Mouse (Mus musculus) hindbrain, embryonic 11.5 days (tissue): ENCODE data around the gene Zfp536. TPM values are rescaled to one million over a fixed set of nuclear protein-coding genes. Genes with fewer than 3 reads are reported as not detected.

Experiments used
- ATAC-seq: fragments of 200-750 bp; cut with Nextera tagmentation; 2 replicates; pipeline ENCODE4 v1.8.0; 2017; ENCODE audit warnings: mild to moderate bottlenecking, moderate TSS enrichment, moderate library complexity; ENCODE audit not compliant: low FRiP score
- DNase-seq: peaks from one replicate; pipeline ENCODE4 v3.0.0-alpha.2; 2015; ENCODE audit warnings: low spot score
- H3K27ac ChIP-seq: fragments of 300-500 bp; sonication (generic); 2 replicates; pipeline ENCODE4 v1.5.1; 2014; ENCODE audit warnings: mild to moderate bottlenecking, low read depth, low read length
- H3K27me3 ChIP-seq: fragments of 300-500 bp; sonication (generic); 2 replicates; pipeline ENCODE4 v1.6.1; 2014; ENCODE audit warnings: mild to moderate bottlenecking, low read length, moderate library complexity, mixed read lengths; ENCODE audit not compliant: control insufficient read depth, insufficient read depth
- H3K36me3 ChIP-seq: fragments of 300-500 bp; sonication (generic); 2 replicates; pipeline ENCODE4 v1.6.1; 2014; ENCODE audit warnings: mild to moderate bottlenecking, low read length, moderate library complexity, mixed read lengths; ENCODE audit not compliant: control insufficient read depth, insufficient read depth
- H3K4me1 ChIP-seq: fragments of 300-500 bp; sonication (generic); replicated peaks from 2 replicates; pipeline ENCODE4 v1.6.1; 2014; ENCODE audit warnings: low read length, mixed read lengths; ENCODE audit not compliant: control insufficient read depth, insufficient read depth
- H3K4me2 ChIP-seq: fragments of 300-500 bp; sonication (generic); replicated peaks from 2 replicates; pipeline ENCODE4 v1.6.1; 2014; ENCODE audit warnings: mild to moderate bottlenecking, low read depth, low read length
- H3K4me3 ChIP-seq: fragments of 300-500 bp; sonication (generic); 2 replicates; pipeline ENCODE4 v1.5.1; 2014; ENCODE audit warnings: low read depth, low read length
- H3K9ac ChIP-seq: fragments of 300-500 bp; sonication (generic); 2 replicates; pipeline ENCODE4 v1.6.1; 2014; ENCODE audit warnings: low read depth, low read length
- H3K9me3 ChIP-seq: fragments of 300-500 bp; sonication (generic); 2 replicates; pipeline ENCODE4 v1.6.1; 2016; ENCODE audit warnings: low read length; ENCODE audit not compliant: control insufficient read depth
- WGBS: fragments of 180-500 bp; shearing (Covaris S2); extraction: QIAGEN DNeasy Blood & Tissue Kit; methylation state at CpG from one replicate; pipeline ENCODE4 v1.1.7; 2014; 5-methylcytosine and 5-hydroxymethylcytosine counted together
- polyA plus RNA-seq: library from polyadenylated mRNA; unstranded; fragments of >200 nt; fragmentation: Nextera tagmentation; extraction: Ambion mirVana; gene quantifications from 2 replicates; pipeline ENCODE4 v1.2.1, GENCODE M21; 2014

Gene Zfp536
- polyA plus RNA-seq, 1 experiment from 2014 or later, result 34.2 TPM

GRCm38 (mm10) chr7:37466477-37467243, 306.8 kb downstream of the Zfp536 start:
- DNase-seq (no peak), ATAC-seq (peak; percentile 35; the same call in 1 of the 2 replicates)
- H3K4me2 ChIP-seq, result no peak overlapping the region
- H3K4me3 ChIP-seq, result no peak overlapping the region
- no peaks in the 10 kb centered on the region; the same call in 1 of the 2 replicates for H3K4me1 ChIP-seq
- H3K36me3 ChIP-seq, result no peaks in the 10 kb centered on the region
- WGBS, result 40% methylated on average over 9 of the region's 9 CpGs
- H3K27ac ChIP-seq, result no peak overlapping the region
- H3K9ac ChIP-seq, result no peak overlapping the region
- no peaks in the 10 kb centered on the region for H3K27me3 ChIP-seq
- H3K9me3 ChIP-seq, result no peaks in the 10 kb centered on the region

GRCm38 (mm10) chr7:37464186-37464721, 309.2 kb downstream of the Zfp536 start:
- WGBS, result 51% methylated on average over 7 of the region's 7 CpGs
- no peaks in the 10 kb centered on the region for H3K9me3 ChIP-seq
- H3K4me1 ChIP-seq, result no peaks in the 10 kb centered on the region; the same call in 1 of the 2 replicates
- H3K27me3 ChIP-seq, result no peaks in the 10 kb centered on the region
- H3K9ac ChIP-seq, result no peak overlapping the region
- H3K4me2 ChIP-seq, result no peak overlapping the region
- no peak overlapping the region for H3K27ac ChIP-seq
- ATAC-seq (no peak), DNase-seq (peak; percentile 23)
- no peak overlapping the region for H3K4me3 ChIP-seq
- no peaks in the 10 kb centered on the region for H3K36me3 ChIP-seq

GRCm38 (mm10) chr7:37447523-37447922, 325.9 kb downstream of the Zfp536 start:
- Histone ChIP-seq H3K4me1 (no peaks in the 10 kb centered on the region), H3K9me3 (no peaks in the 10 kb centered on the region), H3K27me3 (no peaks in the 10 kb centered on the region), H3K4me2 (no peak overlapping the region), H3K36me3 (no peaks in the 10 kb centered on the region), H3K4me3 (no peak overlapping the region), H3K27ac (no peak overlapping the region), H3K9ac (no peak overlapping the region)
- no peak for DNase-seq
- WGBS, result 78% methylated on average over 3 of the region's 3 CpGs
- no peak for ATAC-seq

GRCm38 (mm10) chr7:37439912-37440311, 333.5 kb downstream of the Zfp536 start:
- Histone ChIP-seq H3K9me3 (no peaks in the 10 kb centered on the region), H3K4me3 (no peak overlapping the region), H3K27me3 (no peaks in the 10 kb centered on the region), H3K27ac (no peak overlapping the region; the same call in 1 of the 2 replicates), H3K9ac (no peak overlapping the region), H3K4me1 (0 out of 2 replicates have a peak, but pooled peaks cover 4% of the 10 kb centered on the region), H3K36me3 (no peaks in the 10 kb centered on the region), H3K4me2 (no peak overlapping the region)
- WGBS, result 82% methylated on average over 13 of the region's 13 CpGs
- ATAC-seq (peak; percentile 19; the same call in 1 of the 2 replicates), DNase-seq (no peak)

DNA sequence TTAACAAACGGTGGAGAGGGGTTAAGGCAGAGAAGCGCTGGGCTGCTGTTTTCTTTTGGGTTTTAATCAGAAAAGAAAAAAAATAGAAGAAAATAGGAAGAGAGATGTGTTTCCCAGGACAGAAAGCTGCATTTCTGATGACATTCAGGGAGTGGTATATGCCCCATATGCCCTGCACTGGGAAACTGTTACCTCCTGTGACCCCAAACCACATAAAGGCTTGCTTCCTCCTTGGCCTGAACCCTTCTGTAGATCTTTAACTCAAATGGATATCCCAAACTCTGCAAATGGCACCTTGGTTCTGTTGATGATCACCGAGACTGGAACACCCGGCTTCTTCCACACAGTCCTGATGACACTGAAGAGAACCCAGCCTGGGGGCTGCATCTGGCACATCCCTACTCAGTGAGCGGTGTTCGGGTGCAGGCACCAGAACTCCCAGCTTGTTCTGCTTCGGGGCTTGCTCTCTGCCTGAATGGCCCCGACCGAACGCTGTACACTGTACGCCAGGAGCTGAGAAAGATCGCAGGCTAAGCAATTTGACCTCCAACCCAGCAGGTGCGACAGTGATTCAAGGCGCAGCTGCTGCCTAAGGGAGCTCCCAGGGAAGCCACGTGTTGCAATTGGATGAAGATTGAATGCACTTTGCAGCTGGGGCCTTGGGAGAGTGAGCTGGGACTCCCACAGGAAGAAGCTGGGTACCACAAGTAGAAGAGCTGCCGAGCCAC, 334.2 kb downstream of the Zfp536 start:
- Histone ChIP-seq H3K36me3 (no peaks in the 10 kb centered on the region), H3K4me1 (0 out of 2 replicates have a peak, but pooled peaks cover 4% of the 10 kb centered on the region), H3K27ac (0 out of 2 replicates have a peak overlapping the region, but pooled peaks have one; percentile 4), H3K9me3 (no peaks in the 10 kb centered on the region), H3K4me3 (no peak overlapping the region), H3K9ac (no peak overlapping the region), H3K27me3 (no peaks in the 10 kb centered on the region), H3K4me2 (no peak overlapping the region)
- ATAC-seq, result peak; percentile 80
- WGBS, result 51% methylated on average over 16 of the region's 16 CpGs
- peak; percentile 71 for DNase-seq

GRCm38 (mm10) chr7:37437887-37438286, 335.6 kb downstream of the Zfp536 start:
- H3K36me3 ChIP-seq, result no peaks in the 10 kb centered on the region
- H3K27ac ChIP-seq, result no peak overlapping the region
- no peak overlapping the region for H3K4me3 ChIP-seq
- no peaks in the 10 kb centered on the region for H3K9me3 ChIP-seq
- H3K9ac ChIP-seq, result no peak overlapping the region
- H3K4me1 ChIP-seq, result 0 out of 2 replicates have a peak, but pooled peaks cover 4% of the 10 kb centered on the region
- H3K4me2 ChIP-seq, result no peak overlapping the region
- H3K27me3 ChIP-seq, result no peaks in the 10 kb centered on the region
- DNase-seq (no peak), ATAC-seq (no peak)
- WGBS, result 90% methylated on average over 3 of the region's 3 CpGs

DNA sequence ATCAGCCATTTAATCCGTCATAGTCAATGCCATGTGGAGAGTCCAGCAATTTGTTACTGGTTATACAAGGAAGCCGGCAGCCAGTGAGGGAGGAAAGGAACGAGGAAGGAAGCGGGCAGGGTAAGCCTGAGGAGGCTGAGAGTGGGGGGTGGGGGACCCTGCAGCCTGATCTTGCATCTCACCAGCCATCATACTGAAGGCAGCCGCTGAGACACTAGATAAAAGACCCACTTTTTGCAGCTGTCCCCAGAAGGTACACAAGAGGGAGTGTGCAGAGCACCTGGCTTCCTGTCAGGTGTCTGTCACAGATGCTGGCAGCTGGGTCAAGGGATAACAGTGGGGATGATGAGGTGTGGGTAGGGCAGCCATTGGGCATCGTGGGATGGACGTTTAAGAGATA, 340.3 kb downstream of the Zfp536 start:
- no peak overlapping the region for H3K4me2 ChIP-seq
- H3K9ac ChIP-seq, result no peak overlapping the region
- ATAC-seq (no peak), DNase-seq (no peak)
- WGBS, result 56% methylated on average over 7 of the region's 7 CpGs
- no peaks in the 10 kb centered on the region for H3K36me3 ChIP-seq
- H3K27ac ChIP-seq, result no peak overlapping the region
- no peak overlapping the region for H3K4me3 ChIP-seq
- no peaks in the 10 kb centered on the region for H3K4me1 ChIP-seq
- no peaks in the 10 kb centered on the region for H3K27me3 ChIP-seq
- H3K9me3 ChIP-seq, result no peaks in the 10 kb centered on the region

DNA sequence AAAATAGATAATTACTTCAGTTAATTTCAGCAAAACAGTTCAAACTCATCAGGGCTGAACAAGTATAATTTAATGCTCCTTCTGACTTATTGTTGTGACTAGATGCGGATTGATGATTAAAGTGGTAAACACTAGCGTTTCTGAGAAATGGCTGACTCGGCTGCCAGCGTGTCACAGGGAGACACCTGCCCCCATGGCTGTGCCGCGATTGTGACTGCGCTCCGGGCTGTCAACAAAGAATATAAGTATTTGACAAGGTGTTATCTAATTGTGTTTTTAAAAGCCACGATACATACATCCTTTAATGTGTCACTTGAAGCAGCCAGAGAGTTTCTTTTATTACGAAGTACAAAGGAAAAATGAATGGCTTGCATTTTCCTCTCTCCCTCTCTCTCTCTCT, 342.0 kb downstream of the Zfp536 start:
- Histone ChIP-seq H3K9me3 (no peaks in the 10 kb centered on the region), H3K4me3 (no peak overlapping the region), H3K27ac (no peak overlapping the region), H3K36me3 (no peaks in the 10 kb centered on the region), H3K27me3 (no peaks in the 10 kb centered on the region), H3K9ac (no peak overlapping the region), H3K4me1 (no peaks in the 10 kb centered on the region), H3K4me2 (no peak overlapping the region)
- 74% methylated on average over 10 of the region's 10 CpGs for WGBS
- DNase-seq (no peak), ATAC-seq (no peak)
